Mouse (Mus musculus) hindbrain, embryonic 14.5 days (tissue): Measurements from ENCODE around the gene Dscam. TPM values are rescaled to one million over a fixed set of nuclear protein-coding genes. Genes with fewer than 3 reads are reported as not detected.

Source experiments
- ATAC-seq: fragments of 200-750 bp; cut with Nextera tagmentation; 2 replicates; pipeline ENCODE4 v1.8.0; 2017; ENCODE audit warnings: moderate number of reproducible peaks, mild to moderate bottlenecking, moderate TSS enrichment, moderate library complexity; ENCODE audit not compliant: low FRiP score
- DNase-seq: peaks from one replicate; pipeline ENCODE4 v3.0.0-alpha.2; 2015; ENCODE audit warnings: low spot score
- H3K27ac ChIP-seq: fragments of 300-500 bp; sonication (generic); 2 replicates; pipeline ENCODE4 v1.5.1; 2014; ENCODE audit warnings: mild to moderate bottlenecking, moderate library complexity
- H3K27me3 ChIP-seq: fragments of 300-500 bp; sonication (generic); 2 replicates; pipeline ENCODE4 v1.6.1; 2014; ENCODE audit warnings: mild to moderate bottlenecking, low read length, mixed read lengths; ENCODE audit not compliant: control insufficient read depth, insufficient read depth
- H3K36me3 ChIP-seq: fragments of 300-500 bp; sonication (generic); replicated peaks from 2 replicates; pipeline ENCODE4 v1.6.1; 2014; ENCODE audit not compliant: control insufficient read depth, insufficient read depth
- H3K4me1 ChIP-seq: fragments of 300-500 bp; sonication (generic); replicated peaks from 2 replicates; pipeline ENCODE4 v1.6.1; 2014; ENCODE audit warnings: antibody characterized with exemption, low read length, mixed read lengths; ENCODE audit not compliant: control insufficient read depth, insufficient read depth
- H3K4me2 ChIP-seq: fragments of 300-500 bp; sonication (generic); replicated peaks from 2 replicates; pipeline ENCODE4 v1.6.1; 2014; ENCODE audit warnings: mild to moderate bottlenecking, moderate library complexity
- H3K4me3 ChIP-seq: fragments of 300-500 bp; sonication (generic); replicated peaks from 2 replicates; pipeline ENCODE4 v1.5.1; 2014; ENCODE audit warnings: mild to moderate bottlenecking, low read length
- H3K9ac ChIP-seq: fragments of 300-500 bp; sonication (generic); 2 replicates; pipeline ENCODE4 v1.6.1; 2014
- H3K9me3 ChIP-seq: fragments of 300-500 bp; sonication (generic); 2 replicates; pipeline ENCODE4 v1.6.1; 2016; ENCODE audit warnings: low read length; ENCODE audit not compliant: control insufficient read depth
- WGBS: fragments of 180-500 bp; shearing (Covaris S2); extraction: QIAGEN DNeasy Blood & Tissue Kit; methylation state at CpG from one replicate; pipeline ENCODE4 v1.1.7; 2014; 5-methylcytosine and 5-hydroxymethylcytosine counted together
- polyA plus RNA-seq: library from polyadenylated mRNA; unstranded; fragments of >200 nt; fragmentation: Nextera tagmentation; extraction: Ambion mirVana; gene quantifications from 2 replicates; pipeline ENCODE4 v1.2.1, GENCODE M21; 2014

The Dscam gene
- polyA plus RNA-seq, 1 experiment from 2014 or later: 17.1 TPM

GRCm38 (mm10) chr16:97002189-97002588 is 168.4 kb downstream of the Dscam start:
- Histone ChIP-seq H3K9me3 (no peaks in the 10 kb centered on the region), H3K27ac (peak overlapping the region; percentile 69), H3K27me3 (no peaks in the 10 kb centered on the region), H3K4me1 (peaks cover 29% of the 10 kb centered on the region), H3K4me2 (no peak overlapping the region), H3K36me3 (no peaks in the 10 kb centered on the region), H3K4me3 (no peak overlapping the region), H3K9ac (peak overlapping the region; percentile 7; the same call in 1 of the 2 replicates)
- 49% methylated on average over 3 of the region's 3 CpGs for WGBS
- DNase-seq (no peak), ATAC-seq (no peak)

- no peak overlapping the region for H3K4me2 ChIP-seq
- DNase-seq: peak; percentile 77
- peak overlapping the region; percentile 40 for H3K27ac ChIP-seq
- ATAC-seq: peak; percentile 60; the same call in 1 of the 2 replicates
- H3K9me3 ChIP-seq: no peaks in the 10 kb centered on the region
- no peak overlapping the region for H3K9ac ChIP-seq
- no peaks in the 10 kb centered on the region for H3K27me3 ChIP-seq
- no peak overlapping the region for H3K4me3 ChIP-seq
- H3K36me3 ChIP-seq: no peaks in the 10 kb centered on the region
- peaks cover 15% of the 10 kb centered on the region; the same call in 1 of the 2 replicates for H3K4me1 ChIP-seq
- WGBS: 50% methylated on average over 3 of the region's 3 CpGs
Observed at GRCm38 (mm10) chr16:96996854-96997253, 173.7 kb downstream of the Dscam start.

GRCm38 (mm10) chr16:96995858-96996257 is 174.7 kb downstream of the Dscam start:
- H3K36me3 ChIP-seq: no peaks in the 10 kb centered on the region
- H3K9ac ChIP-seq: no peak overlapping the region
- peak overlapping the region; percentile 40; the same call in 1 of the 2 replicates for H3K27ac ChIP-seq
- H3K4me2 ChIP-seq: no peak overlapping the region
- ATAC-seq (no peak), DNase-seq (no peak)
- no peaks in the 10 kb centered on the region for H3K9me3 ChIP-seq
- H3K4me1 ChIP-seq: peaks cover 12% of the 10 kb centered on the region; the same call in 1 of the 2 replicates
- no peaks in the 10 kb centered on the region for H3K27me3 ChIP-seq
- WGBS: 83% methylated on average over 4 of the region's 4 CpGs
- H3K4me3 ChIP-seq: no peak overlapping the region

GRCm38 (mm10) chr16:96987396-96987795 is 183.2 kb downstream of the Dscam start:
- Histone ChIP-seq H3K4me2 (no peak overlapping the region), H3K27ac (no peak overlapping the region), H3K4me1 (no peaks in the 10 kb centered on the region), H3K4me3 (no peak overlapping the region), H3K9me3 (no peaks in the 10 kb centered on the region), H3K27me3 (no peaks in the 10 kb centered on the region), H3K9ac (no peak overlapping the region), H3K36me3 (no peaks in the 10 kb centered on the region)
- ATAC-seq (no peak), DNase-seq (no peak)
- 85% methylated on average over 2 of the region's 2 CpGs for whole genome bisulfite sequencing

GRCm38 (mm10) chr16:96973300-96973699 is 197.3 kb downstream of the Dscam start:
- ATAC-seq: no peak
- Histone ChIP-seq H3K9me3 (no peaks in the 10 kb centered on the region), H3K4me2 (no peak overlapping the region), H3K27ac (peak overlapping the region; percentile 66), H3K4me3 (no peak overlapping the region), H3K9ac (no peak overlapping the region), H3K4me1 (peaks cover 21% of the 10 kb centered on the region), H3K36me3 (no peaks in the 10 kb centered on the region), H3K27me3 (no peaks in the 10 kb centered on the region)
- 29% methylated on average over 7 of the region's 7 CpGs for WGBS
- peak; percentile 40 for DNase-seq

GRCm38 (mm10) chr16:96971768-96972167 is 198.8 kb downstream of the Dscam start:
- peak overlapping the region; percentile 56; the same call in 1 of the 2 replicates for H3K27ac ChIP-seq
- no peaks in the 10 kb centered on the region for H3K27me3 ChIP-seq
- no peak overlapping the region for H3K4me2 ChIP-seq
- H3K4me1 ChIP-seq: peaks cover 21% of the 10 kb centered on the region
- no peak for DNase-seq
- H3K36me3 ChIP-seq: no peaks in the 10 kb centered on the region
- ATAC-seq: no peak
- 71% methylated on average over 4 of the region's 4 CpGs for WGBS
- H3K9me3 ChIP-seq: no peaks in the 10 kb centered on the region
- H3K4me3 ChIP-seq: no peak overlapping the region
- H3K9ac ChIP-seq: no peak overlapping the region

- H3K4me1 ChIP-seq: peaks cover 21% of the 10 kb centered on the region
Observed at GRCm38 (mm10) chr16:96970412-96970811, 200.1 kb downstream of the Dscam start.

GRCm38 (mm10) chr16:96969643-96970042 is 200.9 kb downstream of the Dscam start:
- H3K4me1 ChIP-seq: peaks cover 21% of the 10 kb centered on the region
- WGBS: 63% methylated on average over 2 of the region's 2 CpGs
- DNase-seq: peak; percentile 46
- no peak overlapping the region for H3K4me3 ChIP-seq
- H3K9ac ChIP-seq: no peak overlapping the region
- H3K27me3 ChIP-seq: no peaks in the 10 kb centered on the region
- H3K4me2 ChIP-seq: no peak overlapping the region
- no peaks in the 10 kb centered on the region for H3K36me3 ChIP-seq
- peak overlapping the region; percentile 75 for H3K27ac ChIP-seq
- no peaks in the 10 kb centered on the region for H3K9me3 ChIP-seq
- peak; percentile 86 for ATAC-seq

More at GRCm38 (mm10) chr16:96970412-96970811, 200.1 kb downstream of the Dscam start:
- Histone ChIP-seq H3K4me2 (no peak overlapping the region), H3K36me3 (no peaks in the 10 kb centered on the region), H3K4me3 (no peak overlapping the region), H3K27me3 (no peaks in the 10 kb centered on the region), H3K9ac (no peak overlapping the region), H3K9me3 (no peaks in the 10 kb centered on the region), H3K27ac (peak overlapping the region; percentile 75)
- DNase-seq (no peak), ATAC-seq (no peak)
- WGBS: 77% methylated on average over 2 of the region's 2 CpGs

GRCm38 (mm10) chr16:96968885-96969480 is 201.6 kb downstream of the Dscam start:
- H3K4me3 ChIP-seq: no peak overlapping the region
- ATAC-seq (no peak), DNase-seq (no peak)
- no peak overlapping the region for H3K9ac ChIP-seq
- H3K27ac ChIP-seq: peak overlapping the region; percentile 75
- no peaks in the 10 kb centered on the region for H3K9me3 ChIP-seq
- peaks cover 17% of the 10 kb centered on the region for H3K4me1 ChIP-seq
- H3K27me3 ChIP-seq: no peaks in the 10 kb centered on the region
- H3K4me2 ChIP-seq: no peak overlapping the region
- 67% methylated on average over 2 of the region's 2 CpGs for WGBS
- no peaks in the 10 kb centered on the region for H3K36me3 ChIP-seq
